ENCODE assay signal across 26 mouse cellular contexts in genomic region chr6:53409183-53409582, GRCm38 (mm10).
"Had no signal": no experiment of that assay in that cellular context is flagged by ENCODE, and none has a peak within 500 bp of the region (broad histone marks: within the 10 kb centered on the region; RNA-seq: fewer than 3 reads in every experiment).

No protein-coding gene starts in this region.

- ATAC-seq: forebrain, embryonic 13.5 days; forebrain, embryonic 15.5 days; forebrain, embryonic 16.5 days; forebrain, postnatal 0 days had no signal

- H3K4me3 ChIP-seq: embryonic facial prominence, embryonic 10.5 days; embryonic facial prominence, embryonic 12.5 days; embryonic facial prominence, embryonic 13.5 days; embryonic facial prominence, embryonic 15.5 days; erythroblast, embryonic 14.5 days; forebrain, embryonic 10.5 days; forebrain, embryonic 12.5 days; forebrain, embryonic 13.5 days; forebrain, embryonic 15.5 days; gastrocnemius, adult 2 months; heart, adult 2 months had no signal

- H3K4me1 ChIP-seq: embryonic facial prominence, embryonic 12.5 days; embryonic facial prominence, embryonic 13.5 days; embryonic facial prominence, embryonic 15.5 days; forebrain, embryonic 10.5 days; forebrain, embryonic 12.5 days; forebrain, embryonic 13.5 days; forebrain, embryonic 15.5 days had no signal

- H3K36me3 ChIP-seq: embryonic facial prominence, embryonic 10.5 days; embryonic facial prominence, embryonic 12.5 days; embryonic facial prominence, embryonic 13.5 days; embryonic facial prominence, embryonic 15.5 days; forebrain, embryonic 12.5 days; forebrain, embryonic 15.5 days had no signal

- H3K27me3 ChIP-seq: embryonic facial prominence, embryonic 12.5 days; embryonic facial prominence, embryonic 13.5 days; embryonic facial prominence, embryonic 15.5 days; forebrain, embryonic 12.5 days; forebrain, embryonic 13.5 days; forebrain, embryonic 15.5 days had no signal

- H3K4me2 ChIP-seq: embryonic facial prominence, embryonic 12.5 days; embryonic facial prominence, embryonic 13.5 days; embryonic facial prominence, embryonic 15.5 days; forebrain, embryonic 12.5 days; forebrain, embryonic 13.5 days; forebrain, embryonic 15.5 days had no signal

- H3K9me3 ChIP-seq: embryonic facial prominence, embryonic 10.5 days; embryonic facial prominence, embryonic 12.5 days; embryonic facial prominence, embryonic 13.5 days; embryonic facial prominence, embryonic 15.5 days; forebrain, embryonic 10.5 days; forebrain, embryonic 12.5 days; forebrain, embryonic 13.5 days; forebrain, embryonic 15.5 days had no signal

- H3K9ac ChIP-seq: embryonic facial prominence, embryonic 12.5 days; embryonic facial prominence, embryonic 13.5 days; embryonic facial prominence, embryonic 15.5 days; forebrain, embryonic 12.5 days; forebrain, embryonic 13.5 days; forebrain, embryonic 15.5 days; forebrain, postnatal 0 days had no signal

- DNase-seq: cerebellum, adult 9-10 months; cerebellum, adult 9-11 months; cerebellum, postnatal 10 days; cerebellum, postnatal 14 days; cerebellum, postnatal 25 days; cerebellum, postnatal 36 days; embryo, embryonic 11 days; forebrain, postnatal 0 days; gastrocnemius, adult 2 months; gastrocnemius, postnatal 10 days; gastrocnemius, postnatal 14 days; gastrocnemius, postnatal 25 days; gastrocnemius, postnatal 36 days; heart, adult 11 months; heart, adult 18-20 months; heart, adult 2 months had no signal

- H3K27ac ChIP-seq: embryonic facial prominence, embryonic 10.5 days; embryonic facial prominence, embryonic 12.5 days; embryonic facial prominence, embryonic 13.5 days; embryonic facial prominence, embryonic 15.5 days; forebrain, embryonic 10.5 days; forebrain, embryonic 12.5 days; forebrain, embryonic 13.5 days; forebrain, embryonic 15.5 days; gastrocnemius, adult 2 months; heart, adult 2 months had no signal
